Mouse (Mus musculus) spleen, postnatal 10 days (tissue): ENCODE results near the gene Lgalsl.

Experiments
- DNase-seq, 2 experiments: peaks; one replicate each; pipeline ENCODE4 v3.0.0; 2021 to 2022; ENCODE audit warnings: low spot score in 2 of 2

The Lgalsl gene

GRCm38 (mm10) chr11:20830686-20831505, at the start of gene Lgalsl:
Gene Lgalsl (minus strand): TSS chr11:20831056.
- DNase-seq: peak; percentile 70 to 76

- no peak for DNase-seq
These were observed 47.8 kb upstream of the Lgalsl start for GRCm38 (mm10) chr11:20878644-20879043.

GRCm38 (mm10) chr11:20877578-20878096, 46.8 kb upstream of the Lgalsl start:
- no peak for DNase-seq

GRCm38 (mm10) chr11:20873386-20873785, 42.5 kb upstream of the Lgalsl start:
- DNase-seq: no peak

- DNase-seq: no peak
These were observed 42.1 kb upstream of the Lgalsl start for GRCm38 (mm10) chr11:20872911-20873310.

- DNase-seq: no peak
These were observed 41.6 kb upstream of the Lgalsl start for GRCm38 (mm10) chr11:20872444-20872843.

- DNase-seq: no peak
These were observed 39.1 kb upstream of the Lgalsl start for GRCm38 (mm10) chr11:20869927-20870326.

GRCm38 (mm10) chr11:20865450-20865849, 34.6 kb upstream of the Lgalsl start:
- no peak for DNase-seq

- DNase-seq: no peak
These were observed 33.8 kb upstream of the Lgalsl start for GRCm38 (mm10) chr11:20864647-20865046.

GRCm38 (mm10) chr11:20862101-20862500, 31.2 kb upstream of the Lgalsl start:
- DNase-seq: no peak

- no peak for DNase-seq
These were observed 29.5 kb upstream of the Lgalsl start for GRCm38 (mm10) chr11:20860351-20860750.

- DNase-seq: no peak
These were observed 29.0 kb upstream of the Lgalsl start for GRCm38 (mm10) chr11:20859858-20860257.

GRCm38 (mm10) chr11:20858921-20859668, 28.2 kb upstream of the Lgalsl start:
- DNase-seq: peak in 1 of 2 experiments; percentile 19

- DNase-seq: no peak
These were observed 27.1 kb upstream of the Lgalsl start for GRCm38 (mm10) chr11:20857921-20858320.

- DNase-seq: no peak
These were observed 23.3 kb upstream of the Lgalsl start for GRCm38 (mm10) chr11:20854032-20854741.

GRCm38 (mm10) chr11:20850196-20850595, 19.3 kb upstream of the Lgalsl start:
- no peak for DNase-seq

GRCm38 (mm10) chr11:20849403-20849802, 18.5 kb upstream of the Lgalsl start:
- DNase-seq: no peak

GRCm38 (mm10) chr11:20837366-20837765, 6.5 kb upstream of the Lgalsl start:
- DNase-seq: no peak

GRCm38 (mm10) chr11:20831600-20832137, 813 bp upstream of the Lgalsl start:
- peak in 1 of 2 experiments; percentile 21 for DNase-seq

GRCm38 (mm10) chr11:20829993-20830685, 717 bp downstream of the Lgalsl start:
- no peak for DNase-seq

GRCm38 (mm10) chr11:20829056-20829686, 1.7 kb downstream of the Lgalsl start:
- no peak for DNase-seq
